Mouse (Mus musculus): ENCODE measurements around the gene Faxc.

Faxc gene

GRCm38 (mm10) chr4:21930971-21931771, at the start of gene Faxc:
Gene Faxc, plus strand, starts transcription at chr4:21931329.
- DNase-seq (ENCODE audit: low spot score): peak; percentile 32

- no peak for DNase-seq (ENCODE audit: low spot score)
Observed at GRCm38 (mm10) chr4:21882806-21883205, 48.3 kb upstream of the Faxc start.

DNA sequence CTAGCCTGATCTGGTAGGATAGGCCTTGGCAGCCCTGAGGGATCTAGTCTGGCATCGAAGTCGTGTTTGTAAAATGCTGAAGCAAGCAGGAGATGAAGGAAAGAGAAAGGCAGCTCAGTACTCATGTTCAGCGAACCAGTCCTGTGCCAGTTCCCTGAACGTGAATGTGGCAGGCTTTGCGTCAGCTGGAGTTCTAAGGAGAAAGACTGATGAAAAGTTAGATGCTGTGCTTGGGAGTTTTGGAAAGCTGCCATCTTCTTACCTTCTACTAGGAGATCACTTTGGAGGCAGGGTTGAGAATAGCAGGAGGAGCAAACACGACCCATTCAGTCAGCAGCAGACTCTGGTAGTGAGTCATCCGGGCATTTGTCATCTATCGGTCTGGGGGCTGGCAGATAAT, 45.3 kb upstream of the Faxc start:
- DNase-seq (ENCODE audit: low spot score): no peak

DNA sequence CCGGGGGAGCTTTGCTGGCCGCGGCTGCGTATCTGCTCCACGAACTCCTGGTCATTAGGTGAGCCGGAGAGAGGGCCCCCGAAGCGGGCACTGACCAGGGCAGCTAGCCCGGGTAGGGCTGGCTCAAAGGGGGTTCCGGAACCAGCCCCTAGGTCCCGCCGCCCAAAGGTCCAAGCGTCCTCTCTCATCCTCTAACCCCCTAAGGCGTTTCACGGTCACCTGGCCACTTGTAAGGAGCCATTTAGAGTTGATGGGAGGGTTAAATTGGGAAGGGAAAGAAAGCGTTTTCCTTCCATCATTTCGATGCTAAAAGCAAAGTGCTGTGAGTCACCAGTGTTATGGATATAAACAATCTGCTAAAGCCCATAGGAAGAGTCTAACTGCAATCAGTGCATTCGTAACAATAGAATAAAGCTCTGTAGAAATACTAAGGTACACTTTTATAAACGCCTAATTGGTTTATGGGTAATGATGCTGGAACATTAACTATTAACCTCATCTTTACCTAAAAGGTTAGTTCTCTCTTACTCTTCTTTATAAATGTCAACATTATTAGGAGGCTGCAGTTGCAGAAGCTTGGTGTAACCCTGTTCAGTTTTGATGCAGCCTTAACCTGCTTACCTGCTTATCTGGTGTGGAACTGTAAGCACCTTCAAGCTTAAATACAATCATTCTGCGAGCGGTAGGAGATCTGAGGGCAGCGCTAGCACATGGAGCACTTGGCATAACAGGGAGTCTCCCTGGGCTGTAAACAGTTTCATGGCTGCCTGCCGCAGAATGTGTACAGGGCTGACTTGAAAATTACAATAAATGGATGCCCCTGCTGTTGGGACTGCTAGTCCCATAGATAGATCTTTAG, 872 bp downstream of the Faxc start:
- DNase-seq (ENCODE audit: low spot score): no peak

- DNase-seq (ENCODE audit: low spot score): no peak
Observed at GRCm38 (mm10) chr4:21935378-21935777, 4.2 kb downstream of the Faxc start.

- no peak for DNase-seq (ENCODE audit: low spot score)
Observed at GRCm38 (mm10) chr4:21936424-21936823, 5.3 kb downstream of the Faxc start.

DNA sequence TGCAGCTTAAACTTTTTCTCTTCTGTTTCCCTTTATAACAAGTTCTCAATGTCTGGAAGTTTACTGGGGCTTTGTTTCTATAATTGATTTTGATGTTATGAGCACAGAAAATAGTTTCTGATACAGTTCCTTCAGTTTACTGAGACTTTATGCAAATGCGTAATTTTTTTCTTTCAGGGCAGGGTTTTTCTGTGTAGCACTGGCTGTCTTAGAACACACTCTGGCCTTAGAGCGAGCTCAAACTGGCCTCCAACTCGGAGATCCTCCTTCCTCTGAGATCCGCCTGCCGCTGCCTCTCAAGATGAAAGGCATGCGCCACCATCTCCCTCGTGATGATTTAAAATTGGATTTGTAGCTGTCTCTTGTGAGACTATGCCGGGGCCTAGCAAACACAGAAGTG, 6.8 kb downstream of the Faxc start:
- no peak for DNase-seq (ENCODE audit: low spot score)

DNA sequence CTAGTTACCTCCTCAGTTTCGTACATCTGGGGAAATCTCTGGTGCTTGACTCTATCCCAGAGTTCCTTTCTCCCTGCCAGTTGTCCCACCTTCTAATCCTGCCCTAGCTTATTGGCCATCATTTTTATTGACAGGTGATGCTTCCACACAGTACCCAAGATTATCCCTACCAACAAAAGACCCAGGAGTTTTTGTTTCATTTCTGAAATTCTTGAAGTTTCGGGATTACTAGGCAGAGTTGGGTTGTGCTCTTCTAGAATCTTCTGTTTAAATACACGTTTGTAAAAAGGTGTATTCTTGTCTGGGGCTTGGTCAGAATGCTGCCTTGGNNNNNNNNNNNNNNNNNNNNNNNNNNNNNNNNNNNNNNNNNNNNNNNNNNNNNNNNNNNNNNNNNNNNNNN, 13.5 kb downstream of the Faxc start:
- DNase-seq (ENCODE audit: low spot score): no peak

DNA sequence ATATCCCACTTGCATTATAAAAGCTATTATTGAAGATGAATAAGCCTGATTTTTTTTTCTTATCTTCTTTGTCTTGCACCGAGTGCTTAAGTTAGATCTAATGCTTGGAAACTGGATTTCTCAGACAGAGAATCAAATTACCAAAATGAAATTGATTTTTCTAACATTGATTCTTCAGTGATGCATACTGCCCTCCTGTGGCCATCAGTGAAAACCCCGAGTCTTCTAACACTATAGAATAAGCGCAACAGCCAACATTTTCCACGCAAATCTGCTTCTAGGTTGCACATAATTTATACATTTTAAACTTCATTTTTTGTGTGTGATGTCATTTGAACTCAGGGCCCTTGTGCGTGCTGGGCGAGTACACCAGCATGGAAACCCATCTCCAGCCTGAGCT, 20.3 kb downstream of the Faxc start:
- peak; percentile 6 for DNase-seq (ENCODE audit: low spot score)

DNA sequence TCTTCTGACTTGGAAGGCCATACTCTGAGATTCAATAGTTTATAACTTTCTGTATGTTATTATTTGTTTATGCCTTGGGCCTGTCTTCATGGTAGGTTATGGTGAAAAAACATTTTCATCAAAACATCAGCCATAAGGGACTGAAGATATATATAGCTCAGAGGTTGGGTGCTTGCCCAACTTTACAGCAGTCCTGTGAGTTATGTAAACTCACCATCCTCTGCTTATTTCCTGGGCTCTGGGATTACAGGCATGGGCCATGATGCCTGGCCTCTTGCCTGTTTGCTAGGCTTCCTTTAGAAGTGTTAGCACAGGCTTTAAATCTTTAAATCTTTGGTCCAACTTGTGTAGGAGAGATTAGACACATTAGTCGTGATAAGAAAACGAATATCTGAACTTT, 21.1 kb downstream of the Faxc start:
- DNase-seq (ENCODE audit: low spot score): no peak

DNA sequence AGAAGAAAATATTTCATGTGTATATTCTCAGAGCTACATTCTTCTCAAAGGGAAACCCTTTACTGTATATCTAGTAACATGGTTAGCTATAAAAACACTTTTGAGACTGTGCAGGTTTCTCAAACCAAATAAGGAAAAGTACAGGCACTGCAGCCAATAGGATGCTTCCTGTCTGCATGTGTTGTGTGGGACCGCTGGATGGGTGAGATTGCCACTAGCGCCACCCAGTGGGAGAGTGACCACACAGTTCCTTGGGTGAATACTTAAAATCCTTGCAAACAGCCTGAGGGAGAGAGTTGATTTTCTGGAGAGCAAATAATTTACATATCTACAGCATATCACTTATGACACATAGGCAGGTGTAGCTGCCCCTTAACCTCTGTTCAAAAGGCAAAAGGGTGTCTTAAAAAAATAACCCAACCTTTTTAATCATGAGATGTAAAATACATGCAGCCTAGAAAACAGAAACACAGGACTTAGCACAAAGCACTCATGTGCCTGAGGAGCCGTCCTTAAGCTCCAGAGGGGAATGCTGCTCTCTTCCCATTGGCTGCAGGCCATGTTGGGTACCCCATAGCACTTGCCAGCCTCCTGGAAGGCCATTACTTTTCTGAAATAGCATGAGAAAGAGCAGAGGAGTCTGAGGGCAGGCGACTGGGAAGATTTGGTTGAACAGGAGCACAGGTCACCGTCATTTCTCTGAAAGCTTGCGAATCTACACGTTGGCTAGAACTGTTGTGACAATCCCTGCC, 26.6 kb downstream of the Faxc start:
- peak; percentile 29 for DNase-seq (ENCODE audit: low spot score)

DNA sequence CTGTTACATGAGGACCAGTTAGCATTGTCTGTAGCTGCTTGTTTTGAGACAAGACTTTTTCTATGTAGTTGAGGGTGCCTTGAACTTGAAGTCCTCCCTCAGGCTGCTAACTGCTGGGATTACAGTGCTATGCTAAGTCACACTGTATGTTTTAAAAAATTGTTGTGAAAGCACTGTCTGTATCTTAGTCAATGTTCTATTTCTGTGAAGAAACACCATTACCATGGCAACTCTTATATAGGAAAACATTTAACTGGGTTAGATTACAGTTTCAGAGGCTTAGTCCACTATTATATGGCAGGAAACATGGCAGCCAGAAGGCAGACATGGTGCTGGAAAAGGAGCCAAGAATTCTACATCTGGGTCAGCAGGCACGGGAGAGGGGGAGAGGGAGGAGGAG, 40.8 kb downstream of the Faxc start:
- no peak for DNase-seq (ENCODE audit: low spot score)

DNA sequence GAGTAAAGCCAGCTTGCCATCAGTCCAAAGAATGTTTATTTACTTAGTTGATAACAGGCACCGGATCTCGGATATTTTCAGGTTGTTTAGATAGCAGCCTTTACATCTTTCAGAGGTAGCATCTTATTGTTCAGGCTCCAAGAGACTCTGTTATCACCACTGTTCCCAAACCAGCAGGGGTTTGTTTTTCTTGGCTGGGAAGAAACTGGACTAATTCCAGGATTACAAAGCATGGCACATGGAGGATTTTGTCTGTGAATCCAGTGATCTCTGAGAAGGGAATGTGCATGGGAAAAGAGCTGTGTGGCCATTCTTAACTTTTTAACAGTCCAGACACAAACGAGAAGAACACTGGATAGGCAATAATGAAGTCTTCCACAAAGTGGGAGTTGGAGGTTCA, 43.0 kb downstream of the Faxc start:
- no peak for DNase-seq (ENCODE audit: low spot score)

- DNase-seq (ENCODE audit: low spot score): no peak
Observed at GRCm38 (mm10) chr4:21980471-21980870, 49.3 kb downstream of the Faxc start.

- DNase-seq (ENCODE audit: low spot score): no peak
Observed at GRCm38 (mm10) chr4:21982449-21982848, 51.3 kb downstream of the Faxc start.

DNA sequence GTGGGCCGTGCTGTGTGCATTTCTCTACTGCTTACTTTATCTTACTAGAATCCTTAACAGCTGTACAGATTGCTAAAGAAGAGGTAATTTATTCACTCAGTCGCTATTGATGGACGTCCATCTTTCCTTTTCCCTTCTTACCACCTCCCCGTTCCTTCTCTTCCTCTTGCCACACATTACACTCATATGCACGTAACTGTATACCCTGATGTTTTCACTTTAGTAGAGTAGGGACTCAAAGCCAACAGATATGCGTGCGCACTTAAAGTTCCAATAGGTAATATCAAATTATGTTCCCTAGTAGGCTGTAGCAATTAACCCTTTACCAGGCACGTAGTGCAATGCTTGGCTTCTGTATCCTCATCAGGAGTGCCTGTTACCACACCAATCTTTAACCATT, 55.7 kb downstream of the Faxc start:
- no peak for DNase-seq (ENCODE audit: low spot score)

GRCm38 (mm10) chr4:21987460-21987859, 56.3 kb downstream of the Faxc start:
- no peak for DNase-seq (ENCODE audit: low spot score)

DNA sequence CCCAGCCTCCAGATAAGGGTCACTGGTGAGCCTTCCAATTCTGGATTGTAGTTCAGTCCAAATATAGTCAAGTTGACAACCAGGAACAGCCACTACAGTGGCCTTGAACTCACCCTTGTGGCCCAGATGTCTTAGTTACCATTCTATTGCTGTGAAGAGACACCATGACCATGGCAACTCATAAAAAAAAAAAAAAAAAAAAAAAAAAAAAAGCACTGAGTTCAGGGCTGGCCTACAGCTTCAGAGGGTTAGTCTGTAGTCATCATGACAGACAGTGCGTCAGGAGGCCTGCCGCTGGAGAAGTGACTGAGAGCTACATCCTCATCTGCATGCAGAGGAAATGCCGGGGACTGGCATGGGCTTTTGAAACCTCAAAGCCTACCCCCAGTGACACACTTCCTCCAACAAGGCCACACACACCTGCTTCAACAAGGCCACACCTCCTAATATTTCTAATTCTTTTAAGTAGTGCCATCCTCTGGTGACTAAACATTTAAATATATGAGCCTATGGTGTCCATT, 58.5 kb downstream of the Faxc start:
- DNase-seq (ENCODE audit: low spot score): no peak

GRCm38 (mm10) chr4:21990580-21991235, 59.6 kb downstream of the Faxc start:
- DNase-seq (ENCODE audit: low spot score): no peak

- peak; percentile 17 for DNase-seq (ENCODE audit: low spot score)
Observed at GRCm38 (mm10) chr4:22017656-22018379, 86.7 kb downstream of the Faxc start.

GRCm38 (mm10) chr4:22018414-22018813, 87.3 kb downstream of the Faxc start:
- no peak for DNase-seq (ENCODE audit: low spot score)
